Mouse (Mus musculus) MEL (cell line): ENCODE measurements at regions not wholly inside any gene's neighbourhood (a gene's known extent, or its start where the extent isn't known, plus 50 kb on each side); places are given as distances from the start of the nearest gene placed in this dataset.

Experiments used
- DNase-seq: peaks from one replicate; pipeline ENCODE4 v3.0.0; 2011; ENCODE audit warnings: low read depth, low spot score
- H3K27ac ChIP-seq: 2 replicates; pipeline ENCODE4 v1.5.1; 2012; ENCODE audit warnings: low read depth, mild to moderate bottlenecking, control low read depth, low read length, moderate library complexity; ENCODE audit not compliant: control insufficient read depth
- H3K27me3 ChIP-seq, 2 experiments: fragments of 150-350 bp in 1 of 2; sonication (generic) in 1 of 2; 2 replicates each; pipeline ENCODE4 v1.6.1; 2012; ENCODE audit warnings: low read length in 2 of 2, mild to moderate bottlenecking in 2 of 2, improper control_type of control experiment in 1 of 2, moderate library complexity in 1 of 2; ENCODE audit not compliant: insufficient read depth in 2 of 2, control insufficient read depth in 1 of 2
- H3K36me3 ChIP-seq, 2 experiments: 2 replicates each; pipeline ENCODE4 v1.6.1; 2012 to 2014; ENCODE audit warnings: low read length in 2 of 2, improper control_type of control experiment in 1 of 2, inconsistent platforms in 1 of 2, mild to moderate bottlenecking in 1 of 2; ENCODE audit not compliant: insufficient read depth in 2 of 2, control insufficient read depth in 1 of 2
- H3K4me1 ChIP-seq, 2 experiments: fragments of 150-350 bp in 1 of 2; sonication (generic) in 1 of 2; 2 replicates each; pipeline ENCODE4 v1.6.1; 2012; ENCODE audit warnings: low read length in 2 of 2, improper control_type of control experiment in 1 of 2, mild to moderate bottlenecking in 1 of 2; ENCODE audit not compliant: insufficient read depth in 2 of 2, control insufficient read depth in 1 of 2
- H3K4me3 ChIP-seq, 2 experiments: fragments of 150-350 bp in 1 of 2; sonication (generic) in 1 of 2; 2 replicates each; pipeline ENCODE4 v1.5.1; 2012; ENCODE audit warnings: low read depth in 2 of 2, low read length in 2 of 2, mild to moderate bottlenecking in 2 of 2, moderate library complexity in 2 of 2, control low read depth in 1 of 2, improper control_type of control experiment in 1 of 2; ENCODE audit not compliant: control insufficient read depth in 1 of 2, insufficient read depth in 1 of 2
- H3K79me2 ChIP-seq: 2 replicates; pipeline ENCODE4 v1.6.1; 2012; ENCODE audit warnings: mild to moderate bottlenecking, low read length, moderate library complexity; ENCODE audit not compliant: control insufficient read depth, poor library complexity, insufficient read depth
- H3K9ac ChIP-seq: 2 replicates; pipeline ENCODE4 v1.6.1; 2012; ENCODE audit warnings: low read depth, mild to moderate bottlenecking, control low read depth, low read length, moderate library complexity; ENCODE audit not compliant: control insufficient read depth, poor library complexity, severe bottlenecking
- H3K9me3 ChIP-seq: fragments of 150-350 bp; sonication (generic); replicated peaks from 2 replicates; pipeline ENCODE4 v1.6.1; 2012; ENCODE audit warnings: mild to moderate bottlenecking, low read length, improper control_type of control experiment, moderate library complexity; ENCODE audit not compliant: insufficient read depth
- BHLHE40 ChIP-seq: IDR thresholded peaks from 2 replicates; pipeline ENCODE4 v1.6.1; 2012; ENCODE audit warnings: low read depth, mild to moderate bottlenecking, inconsistent platforms, low read length, improper control_type of control experiment, borderline replicate concordance
- CHD1 ChIP-seq: IDR thresholded peaks from 2 replicates; pipeline ENCODE4 v1.6.1; 2012; ENCODE audit warnings: low read depth, mild to moderate bottlenecking, inconsistent platforms, low read length, improper control_type of control experiment
- E2F4 ChIP-seq: IDR thresholded peaks from 2 replicates; pipeline ENCODE4 v1.6.1; 2011; ENCODE audit warnings: low read depth, low read length, improper control_type of control experiment, borderline replicate concordance
- ELF1 ChIP-seq: IDR thresholded peaks from 2 replicates; pipeline ENCODE4 v1.6.1; 2014; ENCODE audit warnings: low read depth, mild to moderate bottlenecking, inconsistent platforms, low read length, improper control_type of control experiment, moderate library complexity
- GABPA ChIP-seq: IDR thresholded peaks from 2 replicates; pipeline ENCODE4 v1.6.1; 2012; ENCODE audit warnings: low read depth, mild to moderate bottlenecking, inconsistent platforms, low read length, improper control_type of control experiment, moderate library complexity
- GATA1 ChIP-seq: IDR thresholded peaks from 2 replicates; pipeline ENCODE4 v1.6.1; 2011; ENCODE audit warnings: low read depth, low read length, improper control_type of control experiment
- HCFC1 ChIP-seq: IDR thresholded peaks from 2 replicates; pipeline ENCODE4 v1.6.1; 2012; ENCODE audit warnings: low read depth, mild to moderate bottlenecking, inconsistent platforms, low read length, improper control_type of control experiment, moderate library complexity
- JUND ChIP-seq: IDR thresholded peaks from 2 replicates; pipeline ENCODE4 v1.6.1; 2011; ENCODE audit warnings: low read depth, mild to moderate bottlenecking, improper control_type of control experiment, low read length
- MAX ChIP-seq: IDR thresholded peaks from 2 replicates; pipeline ENCODE4 v1.6.1; 2011; ENCODE audit warnings: low read length, improper control_type of control experiment
- MAZ ChIP-seq: IDR thresholded peaks from 2 replicates; pipeline ENCODE4 v1.6.1; 2012; ENCODE audit warnings: low read depth, mild to moderate bottlenecking, inconsistent platforms, low read length, improper control_type of control experiment
- MEF2A ChIP-seq: IDR thresholded peaks from 2 replicates; pipeline ENCODE4 v1.6.1; 2014; ENCODE audit warnings: low read depth, mild to moderate bottlenecking, inconsistent platforms, low read length, improper control_type of control experiment; ENCODE audit not compliant: poor library complexity, insufficient replicate concordance, severe bottlenecking; ENCODE audit errors: extremely low read depth
- MXI1 ChIP-seq: IDR thresholded peaks from 2 replicates; pipeline ENCODE4 v1.6.1; 2011; ENCODE audit warnings: mild to moderate bottlenecking, low read depth, low read length, improper control_type of control experiment
- MYB ChIP-seq: IDR thresholded peaks from 2 replicates; pipeline ENCODE4 v1.6.1; 2011; ENCODE audit warnings: mild to moderate bottlenecking, low read depth, low read length, improper control_type of control experiment
- NELFE ChIP-seq: IDR thresholded peaks from 2 replicates; pipeline ENCODE4 v1.6.1; 2011; ENCODE audit warnings: low read depth, low read length, improper control_type of control experiment
- NRF1 ChIP-seq: IDR thresholded peaks from 2 replicates; pipeline ENCODE4 v1.6.1; 2014; ENCODE audit warnings: low read depth, mild to moderate bottlenecking, inconsistent platforms, low read length, improper control_type of control experiment, moderate library complexity; ENCODE audit not compliant: poor library complexity, insufficient read depth, severe bottlenecking
- POLR2A ChIP-seq, 2 experiments: IDR thresholded peaks; 2 replicates each; pipeline ENCODE4 v1.6.1; 2011 to 2012; ENCODE audit warnings: low read length in 2 of 2, mild to moderate bottlenecking in 2 of 2, control low read depth in 1 of 2, improper control_type of control experiment in 1 of 2, low read depth in 1 of 2, moderate library complexity in 1 of 2; ENCODE audit not compliant: control insufficient read depth in 1 of 2, insufficient read depth in 1 of 2, poor library complexity in 1 of 2
- POLR2AphosphoS5 ChIP-seq: IDR thresholded peaks from 2 replicates; pipeline ENCODE4 v1.6.1; 2012; ENCODE audit warnings: low read depth, borderline replicate concordance, mild to moderate bottlenecking, inconsistent platforms, low read length, moderate library complexity, mixed read lengths
- SMC3 ChIP-seq: IDR thresholded peaks from 2 replicates; pipeline ENCODE4 v1.6.1; 2011; ENCODE audit warnings: low read depth, low read length, improper control_type of control experiment
- TBP ChIP-seq: IDR thresholded peaks from 2 replicates; pipeline ENCODE4 v1.8.0; 2011; ENCODE audit warnings: low read depth, low read length, improper control_type of control experiment
- UBTF ChIP-seq: IDR thresholded peaks from 2 replicates; pipeline ENCODE4 v1.6.1; 2012; ENCODE audit warnings: low read depth, mild to moderate bottlenecking, inconsistent platforms, low read length, improper control_type of control experiment, moderate library complexity, borderline replicate concordance; ENCODE audit not compliant: insufficient read depth
- USF2 ChIP-seq, 2 experiments: IDR thresholded peaks; 2 replicates each; pipeline ENCODE4 v1.6.1; 2011 to 2012; ENCODE audit warnings: improper control_type of control experiment in 2 of 2, low read length in 2 of 2, borderline replicate concordance in 1 of 2, inconsistent platforms in 1 of 2, low read depth in 1 of 2, mild to moderate bottlenecking in 1 of 2; ENCODE audit not compliant: insufficient read depth in 1 of 2
- ZC3H11A ChIP-seq: IDR thresholded peaks from 2 replicates; pipeline ENCODE4 v1.6.1; 2012; ENCODE audit warnings: low read depth, mild to moderate bottlenecking, inconsistent platforms, low read length, improper control_type of control experiment
- ZKSCAN1 ChIP-seq: IDR thresholded peaks from 2 replicates; pipeline ENCODE4 v1.6.1; 2012; ENCODE audit warnings: low read depth, mild to moderate bottlenecking, inconsistent platforms, low read length, improper control_type of control experiment, moderate library complexity
- ZMIZ1 ChIP-seq: IDR thresholded peaks from 2 replicates; pipeline ENCODE4 v1.6.1; 2012; ENCODE audit warnings: low read depth, mild to moderate bottlenecking, inconsistent platforms, low read length, improper control_type of control experiment, moderate library complexity
- ZNF384 ChIP-seq: IDR thresholded peaks from 2 replicates; pipeline ENCODE4 v1.6.1; 2012; ENCODE audit warnings: low read depth, mild to moderate bottlenecking, inconsistent platforms, low read length, improper control_type of control experiment

DNA sequence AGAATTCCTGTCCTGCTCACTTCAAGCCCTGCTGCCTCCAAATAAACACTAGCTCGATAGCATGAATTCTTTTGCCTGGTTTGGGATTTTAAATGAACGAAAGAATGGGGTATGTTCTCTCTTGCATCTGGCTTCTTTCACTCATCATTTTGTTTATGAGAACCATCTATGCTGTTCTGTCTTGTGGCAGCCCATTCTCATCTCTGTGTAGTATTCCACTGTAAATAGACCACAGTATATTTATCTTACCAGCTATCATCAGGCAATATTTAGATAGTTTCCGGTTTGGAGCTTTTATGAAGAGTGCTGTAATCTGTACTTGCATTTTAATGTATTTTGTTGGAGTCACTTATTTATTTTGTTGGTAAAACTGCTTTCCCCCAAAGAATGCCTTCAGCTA is 222.4 kb upstream of the Rps6ka3 start:
- H3K27me3 ChIP-seq = peaks cover 0 to 2% of the 10 kb centered on the region in 2 experiments; a peak in 1 of 4 replicates
- H3K36me3 ChIP-seq = no peaks in the 10 kb centered on the region
- H3K27ac ChIP-seq = no peak overlapping the region
- no peak overlapping the region for H3K9ac ChIP-seq
- no peak for DNase-seq
- H3K9me3 ChIP-seq = no peaks in the 10 kb centered on the region
- TF ChIP-seq MAX (no peak), POLR2A (IDR thresholded peaks at IDR 0.05; ENCODE audit: control insufficient read depth in 1 of 2, insufficient read depth in 1 of 2, low read depth in 1 of 2, low read length in 2 of 2, poor library complexity in 1 of 2) (no peak), NRF1 (no peak), SMC3 (no peak), ZKSCAN1 (no peak), CHD1 (no peak), MEF2A (no peak), POLR2AphosphoS5 (no peak), HCFC1 (no peak), NELFE (no peak), ZNF384 (no peak), MYB (no peak), UBTF (no peak), USF2 (IDR thresholded peaks at IDR 0.05; ENCODE audit: borderline replicate concordance in 1 of 2, insufficient read depth in 1 of 2, low read depth in 1 of 2, low read length in 2 of 2) (no peak), MXI1 (no peak), BHLHE40 (no peak), E2F4 (no peak)
- no peaks in the 10 kb centered on the region for H3K79me2 ChIP-seq
- H3K4me3 ChIP-seq = no peak overlapping the region
- H3K4me1 ChIP-seq = no peaks in the 10 kb centered on the region

DNA sequence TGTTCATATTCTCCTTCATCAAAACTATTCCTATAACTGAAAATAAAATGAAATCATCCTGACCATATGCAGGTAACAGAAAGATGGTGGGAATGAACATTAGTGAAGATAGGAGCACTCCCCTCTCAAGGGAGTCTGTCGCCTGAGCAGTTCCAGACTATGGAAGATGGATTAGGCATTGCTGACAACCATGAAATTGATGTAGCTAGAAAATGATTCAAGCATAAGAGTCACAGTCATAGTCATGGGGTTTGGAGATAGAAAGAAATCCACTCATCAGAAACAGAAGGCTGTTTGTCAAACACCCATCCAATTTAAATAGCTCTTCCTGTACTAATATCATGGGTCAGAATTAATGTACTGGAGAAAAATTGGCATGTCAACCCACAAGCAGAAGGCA is 191.2 kb upstream of the Rps6ka3 start:
- H3K9me3 ChIP-seq = no peaks in the 10 kb centered on the region
- H3K9ac ChIP-seq = no peak overlapping the region
- no peak overlapping the region for H3K27ac ChIP-seq
- H3K4me1 ChIP-seq = no peaks in the 10 kb centered on the region
- H3K36me3 ChIP-seq = no peaks in the 10 kb centered on the region
- TF ChIP-seq POLR2AphosphoS5 = no peak
- TF ChIP-seq ELF1 = no peak
- no peak for TF ChIP-seq SMC3
- TF ChIP-seq JUND = no peak
- TF ChIP-seq MAZ = no peak
- TF ChIP-seq GABPA = no peak
- no peak for TF ChIP-seq TBP
- no peak for TF ChIP-seq ZC3H11A
- TF ChIP-seq GATA1 = no peak
- TF ChIP-seq ZNF384 = no peak
- no peak for TF ChIP-seq ZKSCAN1
- TF ChIP-seq NELFE = no peak
- no peak for TF ChIP-seq ZMIZ1
- TF ChIP-seq MXI1 = no peak
- TF ChIP-seq MEF2A = no peak
- no peak for TF ChIP-seq UBTF
- no peaks in the 10 kb centered on the region for H3K79me2 ChIP-seq
- H3K27me3 ChIP-seq = peaks cover 0 to 2% of the 10 kb centered on the region in 2 experiments; a peak in 1 of 4 replicates
- DNase-seq = no peak
- H3K4me3 ChIP-seq = no peak overlapping the region
